Mouse (Mus musculus): ENCODE results near the gene Ahcy. TPM values are rescaled to one million over a fixed set of nuclear protein-coding genes. Genes with fewer than 3 reads are reported as not detected.
"Not testable (repeated sequence)": the region's sequence is repeated elsewhere in the genome, so short reads cannot be mapped to it uniquely, and the experiment has no call there.

Ahcy gene
- polyA plus RNA-seq, 1 experiment from 2014 or later: 32.3 TPM

DNA sequence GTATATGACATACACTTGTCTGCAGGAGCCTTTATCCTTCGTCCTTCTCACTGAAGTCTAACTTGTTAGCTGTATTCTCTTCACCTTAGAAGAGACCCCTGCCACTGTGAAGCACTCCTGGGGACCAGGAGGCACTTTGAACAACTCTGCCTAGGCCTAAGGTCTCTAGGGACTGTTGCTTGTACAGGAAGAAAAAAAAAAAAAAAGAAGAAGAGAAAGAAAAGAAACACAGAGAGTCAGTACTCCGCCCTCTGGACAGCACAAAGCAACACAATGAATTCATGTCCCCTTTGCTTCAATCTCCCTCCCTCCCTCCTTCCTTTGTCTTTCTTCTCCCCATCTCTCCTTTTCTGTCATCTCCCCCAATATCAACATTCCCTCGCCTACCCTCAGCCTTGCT is 29.2 kb downstream of the Ahcy start:
- no peak for ATAC-seq
- WGBS: 78% methylated on average over 3 of the region's 3 CpGs
- no peaks in the 10 kb centered on the region for H3K27me3 ChIP-seq (ENCODE audit: control insufficient read depth, insufficient read depth, low read depth, low read length)
- H3K4me2 ChIP-seq (ENCODE audit: low read length): no peak overlapping the region
- H3K4me1 ChIP-seq (ENCODE audit: control insufficient read depth, insufficient read depth, low read length): peaks cover 2% of the 10 kb centered on the region; the same call in 1 of the 2 replicates
- H3K9me3 ChIP-seq (replicated peaks; ENCODE audit: control insufficient read depth, low read length, poor library complexity, severe bottlenecking): no peaks in the 10 kb centered on the region
- no peak overlapping the region for H3K27ac ChIP-seq (ENCODE audit: low read length)
- no peak overlapping the region for H3K4me3 ChIP-seq (ENCODE audit: low read depth, low read length)
- H3K9ac ChIP-seq (ENCODE audit: low read depth, low read length): no peak overlapping the region
- H3K36me3 ChIP-seq (ENCODE audit: control insufficient read depth, insufficient read depth, low read length): no peaks in the 10 kb centered on the region

DNA sequence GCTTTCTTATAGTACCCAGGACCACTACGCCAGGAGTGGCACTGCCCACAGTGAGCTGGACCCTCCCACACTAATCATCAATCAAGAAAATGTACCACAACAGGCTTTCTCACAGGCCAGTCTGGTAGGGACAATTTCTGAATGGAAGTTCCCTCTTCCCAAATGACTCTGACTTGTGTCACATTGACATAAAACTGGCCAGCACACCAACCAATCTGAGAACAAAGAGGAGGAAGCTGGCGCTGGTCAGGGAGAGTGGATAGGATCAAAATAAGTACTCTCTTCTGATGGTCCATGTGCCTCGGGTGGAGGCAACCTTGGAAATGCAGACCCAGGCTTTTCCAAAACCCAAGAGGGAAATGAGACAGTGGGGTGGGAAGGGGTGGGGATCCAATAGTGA is 29.8 kb downstream of the Ahcy start:
- Histone ChIP-seq H3K27me3 (ENCODE audit: control insufficient read depth, insufficient read depth, low read depth, low read length) (no peaks in the 10 kb centered on the region), H3K4me2 (ENCODE audit: low read length) (no peak overlapping the region), H3K9me3 (replicated peaks; ENCODE audit: control insufficient read depth, low read length, poor library complexity, severe bottlenecking) (no peaks in the 10 kb centered on the region), H3K9ac (ENCODE audit: low read depth, low read length) (no peak overlapping the region), H3K4me1 (ENCODE audit: control insufficient read depth, insufficient read depth, low read length) (no peaks in the 10 kb centered on the region), H3K36me3 (ENCODE audit: control insufficient read depth, insufficient read depth, low read length) (no peaks in the 10 kb centered on the region), H3K4me3 (ENCODE audit: low read depth, low read length) (no peak overlapping the region), H3K27ac (ENCODE audit: low read length) (no peak overlapping the region)
- 89% methylated on average over 3 of the region's 3 CpGs for WGBS
- no peak for ATAC-seq

DNA sequence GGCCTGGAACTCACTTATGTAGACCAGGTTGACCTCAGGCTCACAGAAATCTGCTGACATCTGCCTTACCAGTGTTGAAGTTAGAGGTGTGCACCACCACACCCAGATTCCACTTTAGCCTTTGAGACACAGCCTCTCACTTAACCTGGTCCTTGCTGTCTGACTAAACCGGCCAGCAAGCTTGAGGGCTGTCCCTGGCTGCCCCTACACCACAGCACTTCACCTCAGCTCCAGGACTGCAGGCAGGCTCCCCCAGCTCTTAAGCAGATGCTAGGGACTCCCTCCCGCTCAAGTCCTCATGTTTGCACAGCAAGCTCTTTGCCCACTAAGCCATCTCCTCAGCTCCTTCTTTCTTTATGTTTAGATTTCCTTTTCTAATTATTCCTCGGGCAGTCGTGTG is 34.3 kb downstream of the Ahcy start:
- no peaks in the 10 kb centered on the region for H3K9me3 ChIP-seq (replicated peaks; ENCODE audit: control insufficient read depth, low read length, poor library complexity, severe bottlenecking)
- no peak overlapping the region for H3K4me3 ChIP-seq (ENCODE audit: low read depth, low read length)
- no peak overlapping the region for H3K27ac ChIP-seq (ENCODE audit: low read length)
- H3K4me2 ChIP-seq (ENCODE audit: low read length): no peak overlapping the region
- no peak overlapping the region for H3K9ac ChIP-seq (ENCODE audit: low read depth, low read length)
- ATAC-seq: no peak
- H3K4me1 ChIP-seq (ENCODE audit: control insufficient read depth, insufficient read depth, low read length): no peaks in the 10 kb centered on the region
- H3K36me3 ChIP-seq (ENCODE audit: control insufficient read depth, insufficient read depth, low read length): no peaks in the 10 kb centered on the region
- no peaks in the 10 kb centered on the region for H3K27me3 ChIP-seq (ENCODE audit: control insufficient read depth, insufficient read depth, low read depth, low read length)
- WGBS: 75% methylated on average over 4 of the region's 4 CpGs

DNA sequence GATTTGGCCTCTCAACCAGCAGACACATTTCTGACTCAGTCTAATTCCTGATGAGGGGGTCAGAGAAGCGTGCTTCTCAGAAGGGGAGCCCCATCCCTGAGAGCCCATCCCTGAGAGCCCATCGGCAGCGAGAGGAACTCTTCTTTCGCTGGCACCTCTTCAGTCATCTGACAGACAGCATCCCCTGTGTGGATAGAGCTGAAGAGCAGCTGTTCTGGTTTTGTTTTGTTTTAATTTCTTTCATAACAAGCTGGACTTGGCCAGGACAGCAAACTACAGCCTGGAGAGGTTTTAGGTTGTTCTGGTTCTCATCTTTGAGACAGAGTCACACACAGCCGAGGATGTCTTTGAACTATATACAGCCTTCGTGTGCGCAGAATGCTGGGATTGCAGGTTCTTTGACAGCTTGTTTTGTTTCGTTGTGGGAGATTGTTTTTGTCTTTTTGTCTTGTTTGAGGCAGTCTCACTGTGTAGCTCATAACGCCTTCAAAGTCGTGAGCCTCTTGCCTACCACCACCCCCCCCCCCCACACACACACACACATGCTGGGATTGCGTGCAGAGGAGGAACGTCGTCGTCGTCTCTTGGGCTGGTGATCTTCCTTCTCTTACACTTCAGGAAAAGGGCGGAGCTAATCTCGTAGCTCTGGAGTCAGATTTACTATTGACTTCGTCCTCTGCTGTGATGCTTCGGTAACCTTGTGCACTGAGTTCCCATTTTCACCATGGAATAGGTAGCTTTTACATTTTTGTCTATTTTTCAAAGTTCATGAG is 41.2 kb downstream of the Ahcy start:
- Histone ChIP-seq H3K4me2 (ENCODE audit: low read length) (no peak overlapping the region), H3K4me3 (ENCODE audit: low read depth, low read length) (no peak overlapping the region), H3K9ac (ENCODE audit: low read depth, low read length) (no peak overlapping the region), H3K9me3 (replicated peaks; ENCODE audit: control insufficient read depth, low read length, poor library complexity, severe bottlenecking) (no peaks in the 10 kb centered on the region), H3K27me3 (ENCODE audit: control insufficient read depth, insufficient read depth, low read depth, low read length) (no peaks in the 10 kb centered on the region), H3K27ac (ENCODE audit: low read length) (no peak overlapping the region), H3K36me3 (ENCODE audit: control insufficient read depth, insufficient read depth, low read length) (no peaks in the 10 kb centered on the region), H3K4me1 (ENCODE audit: control insufficient read depth, insufficient read depth, low read length) (no peaks in the 10 kb centered on the region)
- 37% methylated on average over 19 of the region's 19 CpGs for WGBS
- no peak for ATAC-seq

DNA sequence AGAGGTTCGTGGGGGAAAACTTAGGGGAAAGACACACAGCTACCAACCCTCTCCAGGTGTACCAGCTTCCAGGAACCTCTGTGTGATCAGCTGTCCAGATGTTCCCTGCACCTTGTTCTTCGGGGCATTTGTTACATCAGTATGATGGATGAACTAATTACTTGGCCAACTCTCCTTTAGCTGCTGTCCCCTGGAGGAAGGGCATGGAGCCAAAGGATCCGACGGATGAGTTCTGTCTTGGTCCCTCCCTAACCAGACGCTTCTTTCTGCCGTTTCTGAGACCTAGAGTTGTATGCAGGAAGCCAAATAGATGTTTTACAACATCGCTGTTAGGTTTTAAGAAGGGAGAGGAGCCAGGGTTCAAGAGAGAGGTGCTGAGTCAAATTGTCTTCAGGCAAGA is 43.5 kb downstream of the Ahcy start:
- ATAC-seq: no peak
- WGBS: 76% methylated on average over 7 of the region's 7 CpGs
- Histone ChIP-seq H3K4me3 (ENCODE audit: low read depth, low read length) (no peak overlapping the region), H3K9me3 (replicated peaks; ENCODE audit: control insufficient read depth, low read length, poor library complexity, severe bottlenecking) (no peaks in the 10 kb centered on the region), H3K9ac (ENCODE audit: low read depth, low read length) (no peak overlapping the region), H3K4me1 (ENCODE audit: control insufficient read depth, insufficient read depth, low read length) (no peaks in the 10 kb centered on the region), H3K27me3 (ENCODE audit: control insufficient read depth, insufficient read depth, low read depth, low read length) (no peaks in the 10 kb centered on the region), H3K36me3 (ENCODE audit: control insufficient read depth, insufficient read depth, low read length) (no peaks in the 10 kb centered on the region), H3K4me2 (ENCODE audit: low read length) (no peak overlapping the region), H3K27ac (ENCODE audit: low read length) (no peak overlapping the region)

- WGBS: 22% methylated on average over 20 of the region's 20 CpGs
- H3K4me1 ChIP-seq (ENCODE audit: control insufficient read depth, insufficient read depth, low read length); ATAC-seq; H3K36me3 ChIP-seq (ENCODE audit: control insufficient read depth, insufficient read depth, low read length); H3K4me3 ChIP-seq (ENCODE audit: low read depth, low read length); H3K27me3 ChIP-seq (ENCODE audit: control insufficient read depth, insufficient read depth, low read depth, low read length); H3K9me3 ChIP-seq (replicated peaks; ENCODE audit: control insufficient read depth, low read length, poor library complexity, severe bottlenecking); H3K9ac ChIP-seq (ENCODE audit: low read depth, low read length); H3K27ac ChIP-seq (ENCODE audit: low read length): not testable (repeated sequence)
- peak overlapping the region; percentile 79; the same call in 1 of the 2 replicates for H3K4me2 ChIP-seq (ENCODE audit: low read length)
These were observed 54.0 kb downstream of the Ahcy start for GRCm38 (mm10) chr2:155020247-155020826.

DNA sequence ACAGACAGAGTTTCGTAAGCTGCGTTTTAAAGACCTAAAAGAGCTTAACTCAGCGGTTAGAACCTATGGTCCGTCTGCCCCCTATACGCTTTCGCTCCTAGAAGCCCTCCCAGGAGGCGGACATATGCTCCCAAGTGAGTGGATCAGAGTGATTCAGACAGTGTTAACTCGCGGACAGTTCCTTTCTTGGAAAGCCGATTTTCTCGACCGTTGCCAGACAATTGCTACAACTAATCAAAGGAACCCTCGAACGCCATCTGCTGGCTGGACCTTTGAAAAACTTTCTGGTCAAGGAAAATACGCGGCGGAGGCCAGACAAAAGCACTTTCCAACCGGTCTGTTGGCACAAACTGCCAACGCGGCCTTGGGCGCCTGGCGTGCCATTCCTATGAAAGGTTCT is 54.6 kb downstream of the Ahcy start:
- Histone ChIP-seq H3K4me3 (ENCODE audit: low read depth, low read length) (peak overlapping the region; percentile 43), H3K9me3 (replicated peaks; ENCODE audit: control insufficient read depth, low read length, poor library complexity, severe bottlenecking) (no peaks in the 10 kb centered on the region), H3K36me3 (ENCODE audit: control insufficient read depth, insufficient read depth, low read length) (no peaks in the 10 kb centered on the region), H3K27me3 (ENCODE audit: control insufficient read depth, insufficient read depth, low read depth, low read length) (no peaks in the 10 kb centered on the region), H3K4me2 (ENCODE audit: low read length) (peak overlapping the region; percentile 79), H3K4me1 (ENCODE audit: control insufficient read depth, insufficient read depth, low read length) (peaks cover 5% of the 10 kb centered on the region; the same call in 1 of the 2 replicates), H3K9ac (ENCODE audit: low read depth, low read length) (peak overlapping the region; percentile 60), H3K27ac (ENCODE audit: low read length) (peak overlapping the region; percentile 73)
- under 1% methylated on average over 22 of the region's 22 CpGs for WGBS
- peak; percentile 88 for ATAC-seq

DNA sequence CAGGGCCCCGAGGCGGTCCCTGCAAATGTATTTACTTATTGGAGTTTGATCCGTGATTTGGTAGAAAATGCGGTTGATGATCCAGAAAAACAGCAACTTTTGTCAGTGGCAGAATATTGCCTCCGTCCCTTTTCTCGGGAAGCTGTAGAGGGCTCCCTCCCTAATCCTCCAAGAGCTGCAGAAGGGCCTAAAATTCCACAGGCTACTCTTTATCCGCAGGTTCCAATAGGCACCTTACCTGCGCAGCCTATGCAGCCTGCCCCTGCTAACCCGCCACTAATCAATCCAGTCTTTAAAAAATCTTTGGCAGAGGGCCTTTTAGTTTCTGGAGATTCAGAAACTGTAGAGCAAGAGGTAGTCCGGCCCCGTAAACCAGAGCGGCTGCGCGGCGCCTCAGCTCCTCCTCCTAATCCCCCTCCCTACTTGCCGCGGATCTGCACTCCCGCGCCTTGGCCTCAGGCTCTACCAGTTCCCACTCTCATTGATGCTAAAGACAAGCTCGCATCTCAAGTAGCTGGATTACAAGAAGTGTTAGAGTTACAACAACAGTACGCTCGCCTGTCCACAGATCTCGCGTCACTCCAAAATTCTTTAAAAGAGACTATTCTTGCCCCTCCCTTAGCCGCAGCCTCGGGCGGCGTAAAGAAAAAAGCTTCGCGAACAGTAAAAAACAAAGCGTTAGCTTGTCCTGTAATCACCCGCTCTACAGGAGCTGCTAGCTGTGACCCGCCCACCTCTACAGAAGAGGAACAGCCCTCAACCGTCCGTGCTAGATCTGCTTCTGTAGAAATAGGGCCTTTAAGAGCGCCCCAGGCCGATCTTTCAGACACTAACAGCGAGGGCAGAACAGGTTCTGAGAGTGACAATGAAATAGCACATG is 55.3 kb downstream of the Ahcy start:
- Histone ChIP-seq H3K4me2 (ENCODE audit: low read length) (peak overlapping the region; percentile 79), H3K4me1 (ENCODE audit: control insufficient read depth, insufficient read depth, low read length) (peaks cover 5% of the 10 kb centered on the region; the same call in 1 of the 2 replicates), H3K27me3 (ENCODE audit: control insufficient read depth, insufficient read depth, low read depth, low read length) (no peaks in the 10 kb centered on the region), H3K4me3 (ENCODE audit: low read depth, low read length) (peak overlapping the region; percentile 43), H3K9ac (ENCODE audit: low read depth, low read length) (peak overlapping the region; percentile 60), H3K27ac (ENCODE audit: low read length) (peak overlapping the region; percentile 73), H3K9me3 (replicated peaks; ENCODE audit: control insufficient read depth, low read length, poor library complexity, severe bottlenecking) (no peaks in the 10 kb centered on the region), H3K36me3 (ENCODE audit: control insufficient read depth, insufficient read depth, low read length) (no peaks in the 10 kb centered on the region)
- under 1% methylated on average over 38 of the region's 38 CpGs for WGBS
- ATAC-seq: peak; percentile 96

Data from midbrain, embryonic 16.5 days (tissue).